Mouse (Mus musculus): ENCODE results near the gene Gpatch8.

The Gpatch8 gene

DNA sequence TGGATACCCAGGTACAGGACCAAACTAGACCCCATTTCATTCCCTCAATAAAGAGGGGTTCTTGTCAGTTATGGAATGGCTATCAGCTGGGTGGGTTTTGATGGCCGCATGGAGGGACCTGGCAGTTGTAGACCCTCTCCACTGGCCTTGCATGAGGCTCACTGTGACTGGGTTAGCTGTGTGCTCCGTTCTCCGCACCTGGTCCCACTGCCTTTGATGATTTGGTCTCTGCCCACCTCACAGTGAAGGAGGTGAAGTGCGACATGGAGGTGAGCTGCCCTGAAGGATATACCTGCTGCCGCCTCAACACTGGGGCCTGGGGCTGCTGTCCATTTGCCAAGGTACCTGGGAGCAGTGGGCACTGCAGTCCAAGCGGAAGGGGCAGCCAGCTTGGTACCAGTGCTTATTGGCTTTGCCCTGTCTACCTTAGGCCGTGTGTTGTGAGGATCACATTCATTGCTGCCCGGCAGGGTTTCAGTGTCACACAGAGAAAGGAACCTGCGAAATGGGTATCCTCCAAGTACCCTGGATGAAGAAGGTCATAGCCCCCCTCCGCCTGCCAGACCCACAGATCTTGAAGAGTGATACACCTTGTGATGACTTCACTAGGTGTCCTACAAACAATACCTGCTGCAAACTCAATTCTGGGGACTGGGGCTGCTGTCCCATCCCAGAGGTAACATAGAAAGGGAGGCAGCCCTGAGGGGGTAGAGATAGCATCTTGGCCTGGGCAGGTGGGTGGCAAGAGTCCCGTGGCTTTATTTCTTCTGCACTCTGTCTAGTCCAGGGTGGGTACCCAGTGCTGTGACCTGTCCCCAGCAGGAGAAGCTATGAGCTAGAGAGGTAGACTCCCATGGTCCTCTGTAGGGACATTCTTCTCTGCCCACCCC lies 121.1 kb downstream of the Gpatch8 start:
- no peak for DNase-seq (ENCODE audit: low read depth, low spot score)

DNA sequence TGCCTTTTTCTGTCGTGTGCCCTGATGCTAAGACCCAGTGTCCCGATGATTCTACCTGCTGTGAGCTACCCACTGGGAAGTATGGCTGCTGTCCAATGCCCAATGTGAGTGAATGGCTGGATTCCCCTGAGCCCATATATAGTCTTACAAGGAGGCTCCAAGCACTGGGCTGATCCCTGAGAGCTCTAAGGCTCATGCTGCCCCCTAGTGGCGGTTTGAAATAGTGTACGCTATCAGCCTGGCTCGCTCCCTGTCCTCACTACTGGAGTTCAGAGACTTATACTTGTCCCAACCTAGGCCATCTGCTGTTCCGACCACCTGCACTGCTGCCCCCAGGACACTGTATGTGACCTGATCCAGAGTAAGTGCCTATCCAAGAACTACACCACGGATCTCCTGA lies 121.8 kb downstream of the Gpatch8 start:
- no peak for DNase-seq (ENCODE audit: low read depth, low spot score)

DNA sequence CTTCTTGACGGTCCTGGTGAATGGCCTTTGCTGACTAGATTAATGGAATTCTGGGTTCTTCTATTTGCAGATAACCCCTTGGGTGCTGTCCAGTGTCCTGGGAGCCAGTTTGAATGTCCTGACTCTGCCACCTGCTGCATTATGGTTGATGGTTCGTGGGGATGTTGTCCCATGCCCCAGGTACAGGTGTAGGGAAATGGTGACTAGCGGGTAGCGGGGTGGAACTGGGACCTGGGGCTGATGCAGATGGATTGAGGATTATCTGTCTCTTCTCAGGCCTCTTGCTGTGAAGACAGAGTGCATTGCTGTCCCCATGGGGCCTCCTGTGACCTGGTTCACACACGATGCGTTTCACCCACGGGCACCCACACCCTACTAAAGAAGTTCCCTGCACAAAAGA lies 122.3 kb downstream of the Gpatch8 start:
- DNase-seq (ENCODE audit: low read depth, low spot score) = no peak

DNA sequence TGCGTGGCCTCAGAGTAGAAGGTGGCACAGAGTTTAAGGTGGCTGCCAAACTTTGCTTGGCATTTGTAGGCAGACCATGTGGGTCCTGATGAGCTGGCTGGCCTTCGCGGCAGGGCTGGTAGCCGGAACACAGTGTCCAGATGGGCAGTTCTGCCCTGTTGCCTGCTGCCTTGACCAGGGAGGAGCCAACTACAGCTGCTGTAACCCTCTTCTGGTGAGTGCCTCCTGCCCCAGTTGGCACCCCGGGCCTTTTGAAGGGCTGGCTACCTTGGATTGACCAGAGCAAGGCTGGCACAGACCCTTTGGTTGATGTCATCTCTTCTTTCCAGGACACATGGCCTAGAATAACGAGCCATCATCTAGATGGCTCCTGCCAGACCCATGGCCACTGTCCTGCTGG lies 123.3 kb downstream of the Gpatch8 start:
- DNase-seq (ENCODE audit: low read depth, low spot score) = no peak

DNA sequence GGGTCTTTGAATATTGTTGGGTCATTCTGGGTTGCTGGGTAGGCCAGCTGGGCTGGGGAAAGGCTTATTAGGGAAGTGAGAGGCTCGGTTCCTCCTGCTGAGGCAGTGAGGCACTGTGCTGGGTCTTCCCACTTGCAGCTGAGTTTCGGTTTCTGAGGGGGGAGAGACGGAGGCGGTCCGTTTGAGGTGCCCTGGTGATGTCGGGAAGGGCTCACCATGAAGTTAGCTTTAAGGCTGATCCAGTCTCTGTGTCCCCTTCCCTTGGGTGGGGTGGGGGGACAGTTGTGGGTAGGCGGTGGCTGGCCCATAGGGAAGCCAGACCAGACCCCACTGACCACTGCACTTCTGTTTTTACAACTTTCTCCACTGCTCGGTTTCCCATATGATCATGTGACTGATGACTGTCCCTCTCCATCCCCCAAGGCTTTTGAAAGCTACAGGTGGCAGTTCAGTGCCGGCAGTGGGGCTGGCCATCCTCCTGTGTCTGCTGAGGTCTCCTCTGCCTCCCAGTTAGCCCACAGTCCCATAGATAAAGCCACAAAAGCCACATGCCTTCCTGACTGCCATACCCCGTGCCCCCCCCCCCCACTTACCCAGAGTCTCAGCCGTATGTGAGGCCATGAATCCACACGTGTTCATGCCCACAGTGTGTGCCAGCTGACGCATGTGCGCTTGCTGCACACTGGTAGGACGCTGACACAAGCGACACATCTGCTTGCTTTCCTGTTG lies 123.9 kb downstream of the Gpatch8 start:
- DNase-seq (ENCODE audit: low read depth, low spot score) = no peak

DNA sequence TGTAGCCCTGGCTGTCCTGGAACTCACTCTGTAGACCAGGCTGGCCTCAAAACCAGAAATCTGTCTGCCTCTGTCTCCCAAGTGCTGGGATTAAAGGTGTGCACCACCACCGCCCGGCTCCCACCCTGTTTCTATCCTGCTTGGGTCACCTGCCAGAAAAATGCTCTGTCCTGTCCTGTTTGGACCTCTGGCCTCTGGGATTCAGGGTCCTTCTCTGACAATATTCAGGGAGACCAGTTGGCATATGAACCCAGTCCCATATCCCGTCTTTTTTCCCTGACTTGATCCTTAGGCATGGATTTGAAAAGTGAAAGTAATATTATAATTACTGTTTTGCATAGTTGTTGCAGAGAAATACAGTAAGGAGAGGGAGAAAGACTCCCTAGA lies 124.5 kb downstream of the Gpatch8 start:
- DNase-seq (ENCODE audit: low read depth, low spot score) = no peak

DNA sequence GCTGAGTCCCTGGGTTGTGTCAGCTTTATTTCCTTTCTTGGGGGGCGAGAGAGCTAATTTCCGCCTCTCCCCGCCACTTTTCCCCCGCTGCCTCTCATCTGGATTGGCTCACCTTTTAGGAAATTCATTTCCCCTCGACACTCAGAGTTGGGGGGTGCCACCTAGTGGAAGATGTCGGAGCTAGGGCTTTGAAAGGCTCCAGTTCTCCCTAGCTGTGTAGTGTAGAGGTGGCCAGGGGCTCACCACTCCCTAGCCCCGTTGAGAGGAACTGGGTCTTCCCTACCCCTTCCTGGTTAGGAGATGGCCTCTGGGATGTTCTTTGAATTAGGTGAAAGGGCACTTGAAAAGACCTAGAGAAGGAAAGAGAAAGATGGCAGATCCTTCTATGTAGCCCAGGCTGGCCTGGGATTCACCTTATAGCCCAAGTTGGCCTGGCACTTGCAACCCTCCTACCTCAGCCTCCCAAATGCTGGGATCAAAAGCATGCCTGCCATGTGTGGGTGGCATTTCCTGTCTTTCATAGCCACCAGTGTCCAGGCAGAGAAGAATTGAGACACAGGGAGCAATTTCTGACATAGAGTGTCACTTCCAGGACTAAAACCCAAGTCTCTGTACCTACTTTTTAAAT lies 125.1 kb downstream of the Gpatch8 start:
- no peak for DNase-seq (ENCODE audit: low read depth, low spot score)

DNA sequence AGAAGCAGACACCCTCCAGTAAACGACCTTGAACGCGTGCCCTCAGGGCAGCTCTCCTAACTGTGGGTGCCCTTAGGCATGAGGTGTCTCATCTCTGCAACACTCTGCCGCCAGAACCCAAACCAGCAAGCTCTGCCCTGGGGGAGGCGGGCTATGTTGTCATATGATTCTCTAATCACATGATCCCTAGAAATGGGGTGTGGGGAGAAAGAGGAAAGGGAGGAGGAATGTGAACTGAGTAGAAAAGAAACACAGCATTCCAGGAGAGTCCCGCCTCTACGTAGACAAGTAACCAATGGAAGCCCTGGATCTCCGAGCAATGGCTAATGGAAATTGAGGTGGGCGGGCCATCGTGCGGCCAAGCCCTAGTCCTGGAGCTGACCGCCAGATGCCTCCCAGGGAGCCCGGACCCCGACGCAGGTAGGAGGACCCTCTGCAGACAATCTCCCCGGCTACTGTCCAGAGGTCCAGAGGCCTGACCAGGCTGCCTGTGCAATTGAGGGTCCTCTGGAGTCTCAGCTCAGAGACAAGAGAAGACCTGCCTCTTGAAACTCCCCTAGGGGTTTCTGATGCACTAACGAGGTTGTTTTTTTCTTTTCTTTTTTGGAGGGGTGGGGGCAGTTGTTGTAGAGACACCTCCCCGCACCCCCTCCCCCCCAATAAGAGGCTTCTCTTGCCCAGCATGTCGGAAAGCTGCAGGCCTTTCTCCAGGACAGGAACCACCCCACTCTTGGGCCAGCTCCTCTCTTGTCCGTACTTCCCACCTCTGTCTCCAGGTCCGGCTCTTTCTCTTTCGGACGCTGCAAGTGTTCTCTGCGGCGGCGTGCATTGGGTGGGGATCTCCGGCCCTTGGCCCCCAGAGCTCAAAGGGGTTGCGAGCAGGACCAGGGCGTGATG lies 125.8 kb downstream of the Gpatch8 start, which contains the start of gene Grn:
Grn (plus strand) TSS at position 195 of the 897 bp plus-strand sequence.
- peak; percentile 97 for DNase-seq (ENCODE audit: low read depth, low spot score)

DNA sequence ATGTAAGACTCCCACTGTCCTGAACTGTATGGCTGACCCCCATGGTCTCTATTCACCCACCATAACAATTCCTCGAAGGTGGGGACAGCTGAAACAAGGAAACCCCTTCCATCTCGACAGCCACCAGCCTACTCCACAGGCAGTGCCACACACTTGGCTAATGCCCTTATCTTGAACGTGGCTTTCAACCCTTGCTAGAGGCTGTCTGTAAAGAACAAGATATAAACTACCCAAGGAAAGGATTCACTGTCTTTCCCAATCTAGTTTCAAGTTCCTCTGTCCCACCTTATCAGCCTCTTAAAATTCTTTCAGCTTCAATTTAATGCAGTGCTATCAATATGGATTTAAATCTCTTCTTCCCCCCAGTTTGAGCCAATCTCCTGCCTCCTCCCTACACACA lies 126.6 kb downstream of the Gpatch8 start:
- DNase-seq (ENCODE audit: low read depth, low spot score) = no peak

DNA sequence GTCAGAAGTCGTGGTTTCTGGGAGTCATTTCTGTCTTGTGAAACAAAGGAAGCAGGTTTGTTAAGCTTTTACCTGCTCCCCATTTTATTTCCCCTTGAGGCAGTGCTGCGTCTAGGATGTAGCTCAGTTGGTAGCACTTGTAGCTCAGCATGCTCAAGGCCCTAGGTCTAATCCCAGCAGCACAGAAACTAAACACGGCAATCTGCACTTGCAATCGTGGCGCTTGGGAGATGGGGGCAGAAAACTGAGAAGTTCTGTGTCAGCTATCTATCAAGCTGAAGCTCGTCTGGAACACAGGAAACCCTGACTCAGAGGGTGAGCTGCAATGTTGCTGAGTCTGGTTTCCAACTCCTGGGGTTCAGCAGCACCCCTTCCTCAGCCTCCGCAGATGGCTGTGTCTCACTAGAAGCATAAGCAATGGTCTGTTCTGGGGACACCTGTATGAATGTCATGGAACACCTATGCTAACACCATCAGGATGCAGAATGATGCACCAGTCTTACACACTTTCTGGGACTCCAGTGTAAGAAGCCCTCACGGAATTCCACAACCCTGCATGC lies 127.1 kb downstream of the Gpatch8 start:
- DNase-seq (ENCODE audit: low read depth, low spot score) = no peak
